Mouse (Mus musculus): ENCODE measurements around the gene Smap2. TPM values are rescaled to one million over a fixed set of nuclear protein-coding genes. Genes with fewer than 3 reads are reported as not detected.

Smap2 gene
- total and polyA plus RNA-seq, 3 experiments, result 26.7 to 49.6 (median 44.2) TPM

DNA sequence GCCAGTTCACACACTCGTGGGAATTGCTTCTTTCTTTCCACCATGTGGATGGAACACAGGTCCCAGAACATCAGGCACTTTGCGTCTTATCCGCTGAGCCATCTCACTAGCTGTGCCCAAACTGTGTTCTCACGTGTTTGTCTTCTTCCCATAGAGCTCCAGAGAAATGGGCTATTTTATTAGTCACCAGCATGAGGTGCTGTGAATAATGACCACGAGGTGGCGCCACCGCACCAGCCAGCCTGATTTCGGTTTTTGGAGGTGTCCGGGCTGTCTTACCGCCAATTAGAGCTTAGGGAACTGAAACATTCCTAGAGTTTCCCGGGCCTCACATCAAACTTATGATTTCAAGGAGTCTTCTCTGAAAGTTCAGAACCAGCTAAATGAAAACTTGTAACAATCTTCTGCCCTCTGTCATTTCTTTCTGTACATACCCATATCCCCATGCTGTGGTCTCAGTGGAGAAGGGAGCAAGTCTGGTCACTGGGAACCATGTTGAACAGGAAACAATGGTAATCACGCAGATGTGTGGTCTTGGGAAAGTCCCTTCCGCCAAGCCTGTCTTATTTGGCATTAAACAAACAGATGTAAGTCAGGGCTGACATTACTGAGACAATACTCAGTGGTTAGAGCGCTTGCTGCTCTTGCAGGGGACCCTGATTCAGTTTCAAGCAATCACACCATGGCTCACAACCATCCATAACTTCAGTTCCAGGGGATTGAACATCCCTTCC, 11.8 kb upstream of the Smap2 start:
- no peaks in the 10 kb centered on the region for H3K79me2 ChIP-seq (replicated peaks; ENCODE audit: control insufficient read depth, insufficient read depth, low read length)
- 31% methylated on average over 14 of the region's 14 CpGs for WGBS
- H3K27me3 ChIP-seq (ENCODE audit: control insufficient read depth, insufficient read depth, low read length), result no peaks in the 10 kb centered on the region
- intact Hi-C loops (cut with DNase I), result loop anchor here (2.0 kb wide), 1 partner anchor 204 kb away; no protein-coding TSS in a partner anchor
- H3K4me1 ChIP-seq (ENCODE audit: control insufficient read depth, insufficient read depth, low read length), result no peaks in the 10 kb centered on the region
- no peaks in the 10 kb centered on the region for H3K36me3 ChIP-seq (ENCODE audit: control insufficient read depth, insufficient read depth, low read length)
- H3K9ac ChIP-seq (ENCODE audit: low read depth, low read length), result no peak overlapping the region
- peak; percentile 36 to 66 for DNase-seq
- H3K27ac ChIP-seq, result no peak overlapping the region
- no peak overlapping the region for H3K4me3 ChIP-seq
- TF ChIP-seq EP300 (IDR thresholded peaks at IDR 0.05; ENCODE audit: insufficient read depth, low read depth, low read length), result no peak
- TF ChIP-seq POLR2A (IDR thresholded peaks at IDR 0.05; ENCODE audit: insufficient read depth, low read depth, low read length), result no peak
- peak; percentile 83 for TF ChIP-seq CTCF (IDR thresholded peaks at IDR 0.05)

DNA sequence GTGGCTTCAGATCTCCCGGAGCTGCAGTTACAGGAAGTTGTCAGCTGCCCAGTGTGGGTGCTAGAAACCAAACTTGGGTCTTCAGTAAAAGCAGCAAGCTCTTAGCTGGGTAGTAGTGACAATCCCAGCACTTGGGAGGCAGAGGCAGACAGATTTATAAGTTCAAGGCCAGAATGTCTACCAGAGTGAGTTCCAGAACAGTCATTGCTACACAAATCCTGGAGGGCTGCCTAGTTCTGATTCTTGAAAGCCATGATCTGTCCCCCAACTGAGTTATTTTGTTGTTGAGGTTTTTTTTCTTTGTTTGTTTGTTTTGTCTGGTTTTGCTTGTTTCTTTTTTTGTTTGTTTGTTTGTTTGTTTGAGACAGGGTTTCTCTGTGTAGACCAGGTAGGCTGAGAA, 11.1 kb upstream of the Smap2 start:
- no peaks in the 10 kb centered on the region for H3K27me3 ChIP-seq (ENCODE audit: control insufficient read depth, insufficient read depth, low read length)
- H3K79me2 ChIP-seq (replicated peaks; ENCODE audit: control insufficient read depth, insufficient read depth, low read length), result no peaks in the 10 kb centered on the region
- no peak overlapping the region for H3K9ac ChIP-seq (ENCODE audit: low read depth, low read length)
- no peaks in the 10 kb centered on the region for H3K4me1 ChIP-seq (ENCODE audit: control insufficient read depth, insufficient read depth, low read length)
- DNase-seq, result no peak
- H3K27ac ChIP-seq, result no peak overlapping the region
- WGBS, result 72% methylated on average over 1 of the region's 1 CpGs
- H3K36me3 ChIP-seq (ENCODE audit: control insufficient read depth, insufficient read depth, low read length), result no peaks in the 10 kb centered on the region
- no peak overlapping the region for H3K4me3 ChIP-seq
- no peak for TF ChIP-seq EP300 (IDR thresholded peaks at IDR 0.05; ENCODE audit: insufficient read depth, low read depth, low read length)
- no peak for TF ChIP-seq CTCF (IDR thresholded peaks at IDR 0.05)
- TF ChIP-seq POLR2A (IDR thresholded peaks at IDR 0.05; ENCODE audit: insufficient read depth, low read depth, low read length), result no peak
- intact Hi-C loops (cut with DNase I), result loop anchor here (2.0 kb wide), 1 partner anchor 205 kb away; no protein-coding TSS in a partner anchor

DNA sequence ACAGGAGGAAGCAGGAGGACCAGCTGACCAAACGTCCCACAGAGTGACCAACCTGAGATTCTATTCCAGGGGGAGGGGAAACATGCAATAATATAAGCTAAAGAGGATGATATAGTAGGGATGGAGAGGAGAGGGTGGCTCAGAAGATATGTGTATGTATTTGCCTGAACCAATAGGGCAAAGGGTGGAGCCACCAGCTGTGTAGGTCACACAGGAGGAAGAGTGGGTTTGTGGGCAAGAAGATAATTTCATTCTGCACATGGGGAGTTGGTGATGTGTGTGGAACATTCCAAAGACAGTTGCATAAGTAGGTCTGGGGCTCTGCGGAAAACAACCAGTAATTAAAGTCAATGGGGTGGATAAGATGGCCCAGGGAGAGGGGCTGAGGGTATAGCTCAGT, 8.6 kb upstream of the Smap2 start:
- intact Hi-C loops (cut with DNase I), result no loop called here
- Histone ChIP-seq H3K79me2 (replicated peaks; ENCODE audit: control insufficient read depth, insufficient read depth, low read length) (no peaks in the 10 kb centered on the region), H3K4me1 (ENCODE audit: control insufficient read depth, insufficient read depth, low read length) (no peaks in the 10 kb centered on the region; the same call in 1 of the 2 replicates), H3K27me3 (ENCODE audit: control insufficient read depth, insufficient read depth, low read length) (no peaks in the 10 kb centered on the region), H3K36me3 (ENCODE audit: control insufficient read depth, insufficient read depth, low read length) (no peaks in the 10 kb centered on the region), H3K4me3 (no peak overlapping the region), H3K9ac (ENCODE audit: low read depth, low read length) (no peak overlapping the region), H3K27ac (no peak overlapping the region)
- 61% methylated on average over 2 of the region's 2 CpGs for WGBS
- DNase-seq, result no peak
- TF ChIP-seq EP300 (IDR thresholded peaks at IDR 0.05; ENCODE audit: insufficient read depth, low read depth, low read length) (no peak), POLR2A (IDR thresholded peaks at IDR 0.05; ENCODE audit: insufficient read depth, low read depth, low read length) (no peak), CTCF (IDR thresholded peaks at IDR 0.05) (no peak)

DNA sequence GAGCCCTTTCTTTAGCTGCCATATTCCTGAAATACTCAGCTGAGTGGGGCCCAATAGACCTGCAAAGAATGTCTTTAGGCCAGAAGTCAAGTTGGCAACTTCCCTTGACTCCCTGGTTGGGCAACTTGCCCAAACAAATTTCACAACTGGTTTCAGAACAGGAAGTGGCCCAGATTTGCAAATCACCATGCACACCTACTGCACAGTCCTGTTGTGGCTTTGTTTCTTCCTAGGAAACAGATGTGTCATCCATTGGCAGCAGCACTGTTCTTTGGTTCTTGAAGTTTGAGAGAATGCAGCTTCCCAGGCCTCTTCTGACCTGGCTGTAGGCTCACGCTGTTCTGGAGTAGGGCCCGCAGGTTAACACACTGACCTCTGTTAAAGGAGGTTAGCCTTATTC, 6.9 kb upstream of the Smap2 start:
- TF ChIP-seq CTCF (IDR thresholded peaks at IDR 0.05) (no peak), EP300 (IDR thresholded peaks at IDR 0.05; ENCODE audit: insufficient read depth, low read depth, low read length) (no peak), POLR2A (IDR thresholded peaks at IDR 0.05; ENCODE audit: insufficient read depth, low read depth, low read length) (no peak)
- H3K79me2 ChIP-seq (replicated peaks; ENCODE audit: control insufficient read depth, insufficient read depth, low read length), result no peaks in the 10 kb centered on the region
- H3K36me3 ChIP-seq (ENCODE audit: control insufficient read depth, insufficient read depth, low read length), result no peaks in the 10 kb centered on the region
- DNase-seq, result peak in 1 of 2 experiments; percentile 72
- no peak overlapping the region for H3K4me3 ChIP-seq
- H3K4me1 ChIP-seq (ENCODE audit: control insufficient read depth, insufficient read depth, low read length), result no peaks in the 10 kb centered on the region; the same call in 1 of the 2 replicates
- no peak overlapping the region for H3K27ac ChIP-seq
- H3K9ac ChIP-seq (ENCODE audit: low read depth, low read length), result no peak overlapping the region
- WGBS, result 66% methylated on average over 2 of the region's 2 CpGs
- H3K27me3 ChIP-seq (ENCODE audit: control insufficient read depth, insufficient read depth, low read length), result no peaks in the 10 kb centered on the region
- intact Hi-C loops (cut with DNase I), result no loop called here

DNA sequence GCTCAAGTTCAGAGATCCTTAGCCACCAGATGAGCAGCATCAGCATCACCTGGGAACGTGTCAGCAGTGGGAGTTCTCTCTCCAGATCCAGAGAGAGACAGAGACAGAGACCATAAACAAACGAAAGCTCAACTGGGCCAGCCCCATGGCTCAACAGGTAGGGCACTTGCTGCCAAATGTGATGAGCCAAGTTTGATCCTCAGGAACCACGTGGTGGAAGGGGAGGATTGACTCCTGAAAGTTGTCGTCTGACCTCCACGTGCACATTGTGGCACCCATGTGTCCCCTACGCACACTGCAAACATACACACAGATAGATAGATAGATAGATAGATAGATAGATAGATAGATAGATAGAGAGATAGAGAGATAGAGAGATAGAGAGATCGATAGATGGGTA, 6.4 kb upstream of the Smap2 start:
- no peak overlapping the region for H3K4me3 ChIP-seq
- no peaks in the 10 kb centered on the region; the same call in 1 of the 2 replicates for H3K4me1 ChIP-seq (ENCODE audit: control insufficient read depth, insufficient read depth, low read length)
- 83% methylated on average over 7 of the region's 7 CpGs for WGBS
- H3K79me2 ChIP-seq (replicated peaks; ENCODE audit: control insufficient read depth, insufficient read depth, low read length), result no peaks in the 10 kb centered on the region
- TF ChIP-seq POLR2A (IDR thresholded peaks at IDR 0.05; ENCODE audit: insufficient read depth, low read depth, low read length) (no peak), EP300 (IDR thresholded peaks at IDR 0.05; ENCODE audit: insufficient read depth, low read depth, low read length) (no peak), CTCF (IDR thresholded peaks at IDR 0.05) (no peak)
- no peak overlapping the region for H3K9ac ChIP-seq (ENCODE audit: low read depth, low read length)
- no peak overlapping the region for H3K27ac ChIP-seq
- no peak for DNase-seq
- no peaks in the 10 kb centered on the region for H3K36me3 ChIP-seq (ENCODE audit: control insufficient read depth, insufficient read depth, low read length)
- no peaks in the 10 kb centered on the region for H3K27me3 ChIP-seq (ENCODE audit: control insufficient read depth, insufficient read depth, low read length)
- intact Hi-C loops (cut with DNase I), result no loop called here

DNA sequence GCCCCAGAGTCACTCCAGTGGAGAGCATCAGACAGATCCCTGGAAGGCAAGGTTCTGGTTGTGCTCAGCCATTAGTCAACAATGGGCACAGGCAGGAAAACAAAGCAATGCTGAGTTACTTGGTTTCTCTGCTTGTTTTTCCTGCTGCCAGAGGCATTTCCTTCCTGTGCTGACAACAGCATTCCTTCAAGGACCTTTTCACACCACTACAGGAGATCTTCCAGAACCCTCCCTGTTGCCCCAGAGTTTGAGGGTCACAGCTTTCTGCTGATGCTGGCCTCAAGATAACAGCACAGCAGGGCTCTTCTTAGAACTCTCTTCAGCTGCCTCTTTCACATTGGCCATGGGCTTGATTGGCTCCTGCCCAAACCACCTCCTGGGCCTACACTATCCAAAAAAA, 4.9 kb upstream of the Smap2 start:
- Histone ChIP-seq H3K79me2 (replicated peaks; ENCODE audit: control insufficient read depth, insufficient read depth, low read length) (no peaks in the 10 kb centered on the region), H3K36me3 (ENCODE audit: control insufficient read depth, insufficient read depth, low read length) (no peaks in the 10 kb centered on the region), H3K27me3 (ENCODE audit: control insufficient read depth, insufficient read depth, low read length) (no peaks in the 10 kb centered on the region), H3K27ac (no peak overlapping the region), H3K9ac (ENCODE audit: low read depth, low read length) (no peak overlapping the region), H3K4me3 (no peak overlapping the region), H3K4me1 (ENCODE audit: control insufficient read depth, insufficient read depth, low read length) (no peaks in the 10 kb centered on the region; the same call in 1 of the 2 replicates)
- DNase-seq, result no peak
- TF ChIP-seq POLR2A (IDR thresholded peaks at IDR 0.05; ENCODE audit: insufficient read depth, low read depth, low read length) (no peak), EP300 (IDR thresholded peaks at IDR 0.05; ENCODE audit: insufficient read depth, low read depth, low read length) (no peak), CTCF (IDR thresholded peaks at IDR 0.05) (no peak)
- intact Hi-C loops (cut with DNase I), result no loop called here

All from heart, adult 2 months (tissue).